Mouse (Mus musculus) G1E (cell line): Measurements from ENCODE around the gene Tsx.

Source experiments
- CTCF ChIP-seq: IDR thresholded peaks from 2 replicates; pipeline ENCODE4 v1.5.1; 2012; ENCODE audit warnings: low read depth, low read length, inconsistent platforms, mixed read lengths
- GATA1 ChIP-seq: IDR thresholded peaks from 2 replicates; pipeline ENCODE4 v1.6.1; 2012; ENCODE audit warnings: borderline replicate concordance, low read length, inconsistent platforms, mixed read lengths
- GATA2 ChIP-seq: IDR thresholded peaks from 2 replicates; pipeline ENCODE4 v1.6.1; 2012; ENCODE audit warnings: low read depth, low read length, inconsistent platforms, borderline replicate concordance
- POLR2AphosphoS5 ChIP-seq: IDR thresholded peaks from 2 replicates; pipeline ENCODE4 v1.6.1; 2012; ENCODE audit warnings: low read depth, low read length, inconsistent platforms; ENCODE audit not compliant: insufficient replicate concordance
- TAL1 ChIP-seq: conservative IDR thresholded peaks from 2 replicates; pipeline ENCODE4 v1.6.1; 2012; ENCODE audit warnings: low read depth, low read length, inconsistent platforms, mixed read lengths

- TF ChIP-seq CTCF = no peak
- TF ChIP-seq POLR2AphosphoS5 = no peak
- no peak for TF ChIP-seq GATA1
- no peak for TF ChIP-seq TAL1
- TF ChIP-seq GATA2 = no peak
Observed at GRCm38 (mm10) chrX:103366201-103366600, 48.1 kb upstream of the Tsx start.
